ENCODE assay signal across 9 mouse cellular contexts in the genomic region with DNA sequence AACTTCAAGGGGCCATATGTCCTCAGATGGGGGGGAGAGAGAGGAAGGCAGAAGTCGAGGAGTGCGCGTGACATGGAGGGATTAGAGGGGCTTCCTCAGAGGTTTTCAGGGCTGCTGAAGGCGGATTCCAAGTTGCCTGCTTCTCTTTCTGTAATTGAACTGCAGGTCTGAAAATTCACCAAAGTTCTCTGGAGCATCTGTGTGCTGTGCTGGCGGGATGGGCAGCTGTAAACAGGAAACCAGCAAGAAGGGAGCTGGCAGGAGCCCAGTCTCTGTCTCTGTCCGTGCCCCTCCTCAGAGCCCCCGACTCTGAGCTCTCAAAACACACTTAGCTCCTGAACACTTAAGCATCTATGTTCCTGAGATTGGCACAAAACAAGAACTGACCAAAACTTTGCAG. TPM values are rescaled to one million over a fixed set of nuclear protein-coding genes. Genes with fewer than 3 reads are reported as not detected.
DNase-seq lines count a peak whose midpoint lies in the region; ATAC-seq and TF ChIP-seq lines count a peak whose summit lies in the region.
"Had no signal": no experiment of that assay in that cellular context is flagged by ENCODE, and none has a peak within 500 bp of the region (broad histone marks: within the 10 kb centered on the region; RNA-seq: fewer than 3 reads in every experiment).

No protein-coding gene starts in this region.

- no peak for TF ChIP-seq POLR2A in ES-Bruce4 (IDR thresholded peaks at IDR 0.05; ENCODE audit: insufficient read depth, low read length)

- H3K9ac ChIP-seq in heart, embryonic 13.5 days = peak overlapping the region; percentile 92
- H3K9ac ChIP-seq in ES-Bruce4 (ENCODE audit: low read depth, poor library complexity, severe bottlenecking) = peak overlapping the region; percentile 39
- H3K9ac ChIP-seq in forebrain, embryonic 16.5 days (replicated peaks; ENCODE audit: low read depth, low read length) = peak overlapping the region; percentile 74
- peak overlapping the region; percentile 69 for H3K9ac ChIP-seq in midbrain, embryonic 13.5 days (replicated peaks)

- no peaks in the 10 kb centered on the region for H3K9me3 ChIP-seq in heart, embryonic 13.5 days
- H3K9me3 ChIP-seq in ES-Bruce4 (replicated peaks; ENCODE audit: control insufficient read depth, insufficient read depth, low read length, poor library complexity, severe bottlenecking) = no peaks in the 10 kb centered on the region
- H3K9me3 ChIP-seq in forebrain, embryonic 16.5 days (ENCODE audit: control insufficient read depth, low read length) = no peaks in the 10 kb centered on the region
- H3K9me3 ChIP-seq in midbrain, embryonic 13.5 days = no peaks in the 10 kb centered on the region

- peak overlapping the region; percentile 99 for H3K27ac ChIP-seq in heart, embryonic 13.5 days (replicated peaks)
- H3K27ac ChIP-seq in ES-Bruce4 (ENCODE audit: insufficient read depth, low read length) = peak overlapping the region; percentile 46
- peak overlapping the region; percentile 94 for H3K27ac ChIP-seq in forebrain, embryonic 16.5 days (ENCODE audit: low read length)
- H3K27ac ChIP-seq in midbrain, embryonic 13.5 days = peak overlapping the region; percentile 99
- H3K27ac ChIP-seq: macrophage had no signal

- H3K4me3 ChIP-seq in heart, embryonic 13.5 days = no peak overlapping the region
- H3K4me3 ChIP-seq in ES-Bruce4 (ENCODE audit: low read depth, low read length) = no peak overlapping the region
- H3K4me3 ChIP-seq in forebrain, embryonic 16.5 days (replicated peaks; ENCODE audit: low read length) = no peak overlapping the region
- peak overlapping the region; percentile 52; the same call in 1 of the 2 replicates for H3K4me3 ChIP-seq in midbrain, embryonic 13.5 days (replicated peaks)

- no peak overlapping the region for H3K4me2 ChIP-seq in heart, embryonic 13.5 days
- peak overlapping the region; percentile 94; the same call in 1 of the 2 replicates for H3K4me2 ChIP-seq in forebrain, embryonic 16.5 days (ENCODE audit: low read length)
- H3K4me2 ChIP-seq in midbrain, embryonic 13.5 days (replicated peaks) = peak overlapping the region; percentile 99

- no peak for TF ChIP-seq CTCF in ES-Bruce4 (IDR thresholded peaks at IDR 0.05; ENCODE audit: low read depth, low read length)

- no peak for DNase-seq in heart, postnatal 4 days
- no peak for DNase-seq in adrenal gland, postnatal 4 days (ENCODE audit: low spot score in 2 of 2)
- DNase-seq in natural killer cell, adult 2 months (ENCODE audit: low spot score in 2 of 2) = no peak

- peaks cover 41% of the 10 kb centered on the region for H3K4me1 ChIP-seq in heart, embryonic 13.5 days
- H3K4me1 ChIP-seq in ES-Bruce4 (ENCODE audit: control insufficient read depth, insufficient read depth, low read length) = peaks cover 1% of the 10 kb centered on the region
- H3K4me1 ChIP-seq in forebrain, embryonic 16.5 days (replicated peaks; ENCODE audit: control insufficient read depth, insufficient read depth, low read length) = peaks cover 44% of the 10 kb centered on the region
- peaks cover 56% of the 10 kb centered on the region for H3K4me1 ChIP-seq in midbrain, embryonic 13.5 days (replicated peaks)

- no peaks in the 10 kb centered on the region for H3K36me3 ChIP-seq in heart, embryonic 13.5 days
- H3K36me3 ChIP-seq in ES-Bruce4 (ENCODE audit: control insufficient read depth, insufficient read depth, low read length, poor library complexity, severe bottlenecking) = no peaks in the 10 kb centered on the region
- H3K36me3 ChIP-seq in forebrain, embryonic 16.5 days (ENCODE audit: control insufficient read depth, insufficient read depth) = no peaks in the 10 kb centered on the region
- H3K36me3 ChIP-seq in midbrain, embryonic 13.5 days = no peaks in the 10 kb centered on the region

- peaks cover 6% of the 10 kb centered on the region for H3K27me3 ChIP-seq in heart, embryonic 13.5 days (replicated peaks)
- no peaks in the 10 kb centered on the region for H3K27me3 ChIP-seq in ES-Bruce4 (ENCODE audit: control insufficient read depth, insufficient read depth, low read length, poor library complexity, severe bottlenecking)
- H3K27me3 ChIP-seq in forebrain, embryonic 16.5 days (replicated peaks; ENCODE audit: control insufficient read depth, insufficient read depth, low read length) = no peaks in the 10 kb centered on the region
- H3K27me3 ChIP-seq in midbrain, embryonic 13.5 days = 0 out of 2 replicates have a peak, but pooled peaks cover under 1% of the 10 kb centered on the region

- ATAC-seq in heart, embryonic 13.5 days (ENCODE audit: extremely low read depth, insufficient number of reproducible peaks, low FRiP score, low TSS enrichment) = no peak
- ATAC-seq in forebrain, embryonic 16.5 days = no peak
- ATAC-seq in midbrain, embryonic 13.5 days = no peak
- ATAC-seq in megakaryocyte-erythroid progenitor cell, adult 5-6 weeks (replicated peaks; ENCODE audit: low FRiP score, low TSS enrichment, poor library complexity, severe bottlenecking) = no peak

- TF ChIP-seq EP300 in ES-Bruce4 (IDR thresholded peaks at IDR 0.05; ENCODE audit: insufficient read depth, low read depth, low read length) = no peak

- WGBS in heart, embryonic 13.5 days = 25% methylated on average over 7 of the region's 7 CpGs
- 5% methylated on average over 7 of the region's 7 CpGs for WGBS in forebrain, embryonic 16.5 days
- 7% methylated on average over 7 of the region's 7 CpGs for WGBS in midbrain, embryonic 13.5 days

RNA-seq across cellular contexts. Expression of a gene that starts 36.5 kb away (rescaled TPM):
- 2.2 and 3.9 TPM in 2 replicates for polyA plus RNA-seq in heart, embryonic 13.5 days (2015; fragmentation: Nextera tagmentation; extraction: Ambion mirVana)
- 10 to 100 TPM; 12.7 to 13.7 TPM for total RNA-seq in heart, postnatal 4 days (2021)
- polyA plus RNA-seq in ES-Bruce4 (2011; ENCODE audit: insufficient read depth, insufficient read length, low read depth, missing spikeins) = 3.8 and 4.7 TPM in 2 replicates
- 1.1 and 1.5 TPM in 2 replicates for polyA plus RNA-seq in forebrain, embryonic 16.5 days (2015; fragmentation: Nextera tagmentation; extraction: Ambion mirVana)
- 1.00 and 1.4 TPM in 2 replicates for polyA plus RNA-seq in midbrain, embryonic 13.5 days (2015; fragmentation: Nextera tagmentation; extraction: Ambion mirVana)
- 1 to 10 TPM; 6.1 to 7.4 TPM for total RNA-seq in adrenal gland, postnatal 4 days (2021)
- 1.0 and 2.1 TPM in 2 replicates for total RNA-seq in megakaryocyte-erythroid progenitor cell, adult 5-6 weeks (2014; fragmentation: Nextera tagmentation)
- total RNA-seq in megakaryocyte-erythroid progenitor cell, adult 5-6 weeks (2017) = 0.99 and 1.0 TPM in 2 replicates

Comparison
In these comparisons a context has a peak if more than half of its experiments do, and no peak if none do; other contexts are left out.
1. H3K27ac ChIP-seq: peak in every context shown above with its lines; median percentile 99 in heart, embryonic 13.5 days; 99 in midbrain, embryonic 13.5 days; 94 in forebrain, embryonic 16.5 days; 46 in ES-Bruce4.
2. H3K9ac ChIP-seq: peak in every context shown above with its lines; median percentile 92 in heart, embryonic 13.5 days; 74 in forebrain, embryonic 16.5 days; 69 in midbrain, embryonic 13.5 days; 39 in ES-Bruce4.